Mouse (Mus musculus): ENCODE measurements at regions not wholly inside any gene's neighbourhood (a gene's known extent, or its start where the extent isn't known, plus 50 kb on each side); places are given as distances from the start of the nearest gene placed in this dataset.
A peak's percentile ranks its signal among the peaks of the same experiment; 100 is the strongest.

GRCm38 (mm10) chr13:97442283-97442682 lies 201.4 kb downstream of the Enc1 start:
- peak; percentile 25 for DNase-seq

- DNase-seq = no peak
These were observed 200.9 kb downstream of the Enc1 start for GRCm38 (mm10) chr13:97441803-97442202.

- DNase-seq = no peak
These were observed 198.5 kb downstream of the Enc1 start for GRCm38 (mm10) chr13:97439216-97439979.

GRCm38 (mm10) chr13:97438692-97439091 lies 197.8 kb downstream of the Enc1 start:
- DNase-seq = no peak

GRCm38 (mm10) chr13:97438277-97438676 lies 197.4 kb downstream of the Enc1 start:
- DNase-seq = no peak

DNA sequence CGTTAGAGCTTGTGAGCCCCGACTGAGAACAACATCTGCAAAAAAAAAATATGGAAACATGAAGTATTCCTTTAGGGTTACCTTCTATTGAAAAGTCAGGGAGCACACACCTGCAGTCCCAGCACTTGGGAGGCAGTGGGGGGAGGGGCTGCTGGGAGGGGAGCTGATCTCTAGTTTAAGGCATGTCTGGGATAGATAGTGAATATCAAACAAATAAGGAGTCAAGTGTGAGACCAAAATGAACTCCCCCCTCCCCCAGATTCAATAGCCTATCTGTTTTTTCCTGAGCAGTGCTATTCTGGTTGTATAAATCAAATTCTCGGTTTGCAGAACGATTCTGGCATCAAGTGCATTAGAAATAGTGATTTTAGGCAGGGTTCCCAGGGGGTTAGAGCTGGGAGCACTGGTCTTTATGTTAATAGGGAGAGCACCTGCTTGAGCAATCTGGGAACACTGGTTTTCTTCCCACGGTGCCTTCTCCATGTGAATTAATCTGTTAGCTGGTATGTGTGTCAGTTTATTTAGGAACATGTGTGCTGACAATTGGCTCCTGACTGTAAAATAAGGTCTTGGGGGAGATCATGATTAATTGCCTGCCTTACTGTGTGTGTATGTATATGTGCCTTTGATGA lies 195.9 kb downstream of the Enc1 start:
- DNase-seq = no peak

- peak; percentile 70 for DNase-seq
These were observed 195.2 kb downstream of the Enc1 start for GRCm38 (mm10) chr13:97435865-97436718.

DNA sequence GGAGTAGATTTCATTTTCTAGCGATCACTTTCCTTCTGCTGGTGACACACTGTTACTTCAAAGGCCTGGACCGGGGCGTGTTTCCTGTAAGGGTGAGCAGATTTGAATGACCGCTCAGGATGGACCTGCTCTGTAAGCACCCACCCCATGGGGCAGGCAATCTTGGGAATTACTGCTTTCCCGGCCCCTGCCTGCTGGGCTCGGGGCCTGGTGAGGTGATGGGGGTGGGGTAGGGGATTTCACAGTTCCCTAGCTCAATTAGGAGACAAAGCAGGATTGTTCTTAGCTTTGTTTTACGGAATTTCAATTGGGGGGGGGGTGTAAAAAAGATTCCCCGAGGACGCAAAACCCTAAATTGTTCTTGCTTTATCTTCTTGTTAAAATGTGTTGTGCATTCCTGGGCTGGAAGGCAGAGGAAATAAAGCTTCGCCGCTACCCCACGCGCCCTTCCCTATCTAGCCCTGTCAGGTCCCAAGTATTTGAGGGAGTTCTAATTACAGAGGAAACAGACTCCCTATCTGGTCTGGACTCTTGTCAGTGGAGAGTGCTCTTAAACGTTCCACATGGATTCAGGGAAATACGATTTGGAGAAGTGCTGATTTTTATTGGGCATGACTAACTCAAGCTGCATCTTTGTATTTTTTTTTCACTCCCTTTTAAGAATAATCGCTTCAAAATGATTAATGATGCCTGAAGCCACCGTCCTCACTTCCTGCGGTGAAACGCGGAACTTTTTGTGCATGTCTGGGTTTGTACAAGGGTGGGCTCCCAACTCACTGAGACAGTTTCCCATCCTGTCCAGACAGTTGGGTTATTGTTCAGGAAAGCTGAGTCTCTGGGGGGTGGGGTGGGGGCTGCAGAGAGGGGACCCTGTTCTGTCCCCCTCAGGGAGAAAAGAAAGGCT lies 194.3 kb downstream of the Enc1 start:
- DNase-seq = peak; percentile 58

- no peak for DNase-seq
These were observed 193.3 kb downstream of the Enc1 start for GRCm38 (mm10) chr13:97434167-97434566.

GRCm38 (mm10) chr13:97432627-97433026 lies 191.7 kb downstream of the Enc1 start:
- no peak for DNase-seq

DNA sequence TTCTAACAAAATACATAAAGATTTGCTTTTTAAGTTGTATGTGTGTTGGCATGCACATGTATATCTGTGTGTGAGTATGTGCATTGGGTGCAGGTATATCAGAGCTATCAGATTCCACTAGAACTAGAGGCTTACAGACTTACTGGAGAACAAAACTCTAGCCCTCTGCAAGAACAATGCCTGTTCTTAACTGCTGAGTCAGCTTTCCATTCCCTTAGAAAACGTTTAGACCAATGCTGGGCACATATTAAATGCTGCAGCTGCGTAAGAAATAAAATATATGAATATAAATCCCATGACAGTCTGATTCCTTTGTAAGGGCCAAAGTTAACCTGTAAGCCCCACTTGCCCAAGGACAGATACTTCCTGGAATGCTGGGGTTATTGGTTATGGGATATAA lies 190.0 kb downstream of the Enc1 start:
- DNase-seq = no peak

GRCm38 (mm10) chr13:97428163-97428562 lies 187.3 kb downstream of the Enc1 start:
- DNase-seq = no peak

DNA sequence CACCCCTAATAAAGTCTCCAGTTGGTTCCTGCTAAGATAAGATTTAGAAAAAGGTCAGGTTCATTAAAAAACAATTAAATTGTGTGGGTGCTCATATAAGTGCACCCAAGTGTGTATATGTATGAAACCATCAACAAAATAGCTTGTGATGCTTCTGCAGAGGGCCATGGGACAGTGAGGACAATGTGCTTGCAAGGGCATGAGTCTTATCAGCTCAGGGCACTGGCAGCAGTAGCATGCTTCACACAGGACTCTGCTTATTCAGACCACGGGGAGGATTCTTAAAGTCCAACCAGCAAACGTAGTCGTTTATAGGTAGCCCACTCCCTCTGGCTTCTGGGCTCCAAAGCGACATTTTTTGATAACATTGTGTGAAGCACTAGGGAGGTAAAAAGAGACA lies 186.6 kb downstream of the Enc1 start:
- no peak for DNase-seq

DNA sequence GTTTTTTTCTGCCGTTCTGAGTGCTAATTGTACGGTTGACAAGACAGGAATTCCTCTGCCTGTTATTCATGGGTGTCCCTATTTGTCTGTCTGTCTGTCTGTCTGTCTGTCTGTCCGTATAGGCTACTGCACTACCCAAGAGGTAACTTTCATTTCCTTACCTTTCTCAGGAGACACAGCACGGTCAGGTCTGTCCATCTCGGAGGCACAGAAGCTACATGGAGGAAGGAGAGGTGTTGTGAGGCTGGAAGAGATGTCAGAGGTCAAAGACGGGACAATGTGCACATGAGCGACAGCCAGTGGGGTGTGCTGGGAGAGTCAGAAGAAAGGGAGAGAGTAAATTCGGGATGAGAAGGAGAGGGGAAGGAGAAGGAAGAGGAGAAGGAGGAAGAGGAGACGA lies 184.8 kb downstream of the Enc1 start:
- no peak for DNase-seq

GRCm38 (mm10) chr13:97423911-97424310 lies 183.0 kb downstream of the Enc1 start:
- DNase-seq = no peak

- DNase-seq = no peak
These were observed 182.5 kb downstream of the Enc1 start for GRCm38 (mm10) chr13:97423298-97423817.

- DNase-seq = no peak
These were observed 182.0 kb downstream of the Enc1 start for GRCm38 (mm10) chr13:97422897-97423296.

DNA sequence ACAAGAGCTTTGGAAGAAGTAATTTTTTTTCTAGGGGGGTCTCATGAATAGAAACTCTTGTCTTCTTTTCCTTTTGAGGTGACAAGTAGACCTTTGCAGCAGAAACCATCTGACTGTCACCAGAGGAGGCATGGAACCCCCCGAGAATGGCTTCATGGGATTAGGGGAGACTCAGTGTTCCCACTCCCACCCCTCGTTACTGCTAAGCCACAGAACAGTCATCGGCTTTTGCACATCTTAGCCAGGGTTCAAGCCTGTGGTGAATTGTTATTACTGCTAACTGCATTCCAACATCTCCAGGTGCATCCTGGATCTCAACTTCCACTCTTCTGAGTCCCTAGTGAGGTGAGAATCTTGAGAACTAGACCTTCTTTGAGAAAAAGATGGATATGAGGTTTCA lies 180.9 kb downstream of the Enc1 start:
- no peak for DNase-seq

- DNase-seq = no peak
These were observed 179.9 kb downstream of the Enc1 start for GRCm38 (mm10) chr13:97420773-97421172.

- no peak for DNase-seq
These were observed 178.2 kb downstream of the Enc1 start for GRCm38 (mm10) chr13:97419100-97419499.

DNA sequence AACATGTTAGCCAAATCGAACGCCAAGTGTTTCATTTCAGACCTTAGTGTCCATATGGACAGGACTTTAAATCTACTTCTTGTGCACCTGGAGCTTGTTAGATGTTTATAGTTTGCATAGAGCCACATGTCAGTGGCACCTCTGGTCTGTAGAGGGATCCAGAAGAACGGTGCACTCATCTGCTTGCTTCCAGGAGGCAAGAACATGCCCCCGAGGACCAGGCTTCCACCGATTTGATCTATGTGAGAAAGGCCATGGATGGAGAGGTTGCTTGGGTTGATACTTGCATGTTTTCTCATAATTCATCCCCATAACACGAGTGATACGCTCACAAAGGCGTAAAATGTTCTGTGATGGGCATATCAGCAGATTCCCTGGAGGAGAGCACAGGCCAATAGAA lies 177.8 kb downstream of the Enc1 start:
- DNase-seq = no peak

DNA sequence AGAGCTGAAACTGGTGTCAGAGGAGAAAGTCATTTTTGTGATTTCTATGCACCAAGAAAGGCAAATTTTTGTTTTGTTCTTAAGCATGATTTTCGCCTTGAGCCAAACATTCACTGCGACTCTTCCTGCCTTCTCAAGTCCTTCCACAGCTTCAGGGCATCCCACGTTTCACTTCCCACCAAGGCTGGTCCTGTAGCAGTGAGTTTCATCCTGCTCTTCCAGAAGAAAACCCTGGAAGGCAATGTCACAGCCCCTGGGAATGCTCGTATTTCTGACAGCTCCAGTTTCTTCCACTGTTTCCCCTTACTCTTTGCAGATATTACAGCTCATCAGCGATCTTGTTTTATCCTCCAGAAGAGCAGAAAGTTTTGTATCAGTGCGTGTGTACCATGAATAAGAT lies 177.2 kb downstream of the Enc1 start:
- DNase-seq = no peak
